Mouse (Mus musculus): ENCODE measurements around the gene Tmem132c. TPM values are rescaled to one million over a fixed set of nuclear protein-coding genes. Genes with fewer than 3 reads are reported as not detected.

The Tmem132c gene
- polyA plus RNA-seq, 1 experiment from 2014 or later = 44.7 TPM

DNA sequence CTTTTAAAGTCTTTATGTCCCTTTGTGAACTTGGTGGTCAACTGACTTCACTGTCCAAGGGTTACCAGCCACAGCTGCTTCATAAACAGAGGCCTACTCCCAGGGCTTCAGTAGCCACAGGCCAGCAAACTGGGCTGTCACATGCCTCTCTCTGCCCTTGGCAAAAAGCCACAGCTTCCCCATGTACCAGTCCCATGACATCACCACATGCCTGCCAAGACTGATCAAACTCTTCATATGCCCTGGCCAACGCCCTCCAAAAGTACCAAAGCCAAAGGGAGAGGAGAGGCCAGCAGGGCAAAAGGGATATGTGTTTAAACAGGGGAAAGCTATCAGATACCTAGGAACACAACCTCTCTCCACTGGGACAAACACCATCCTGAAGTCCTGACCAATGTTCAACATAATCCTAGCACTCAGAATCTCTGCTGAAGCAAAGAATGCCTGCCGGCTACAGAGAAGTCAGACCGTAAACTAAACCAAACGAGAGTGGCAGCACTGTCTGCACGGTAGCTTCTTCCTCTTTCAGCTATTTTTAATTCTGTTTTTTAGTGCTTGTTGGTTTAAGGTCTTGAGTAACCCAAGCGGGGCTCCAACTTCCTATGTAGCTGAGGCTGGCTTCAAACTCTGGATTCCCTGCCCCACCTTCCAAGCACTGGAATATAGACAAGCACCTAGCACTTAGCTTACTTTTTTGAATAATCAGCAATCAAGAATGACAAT lies 369.3 kb downstream of the Tmem132c start:
- Histone ChIP-seq H3K27me3 (ENCODE audit: low read depth, poor library complexity, severe bottlenecking) (no peaks in the 10 kb centered on the region), H3K4me3 (no peak overlapping the region), H3K36me3 (peaks cover 33% of the 10 kb centered on the region), H3K4me1 (peaks cover 13% of the 10 kb centered on the region), H3K27ac (no peak overlapping the region), H3K9me3 (replicated peaks) (no peaks in the 10 kb centered on the region)
- DNase-seq (ENCODE audit: low spot score) = no peak
- WGBS = 84% methylated on average over 6 of the region's 6 CpGs

DNA sequence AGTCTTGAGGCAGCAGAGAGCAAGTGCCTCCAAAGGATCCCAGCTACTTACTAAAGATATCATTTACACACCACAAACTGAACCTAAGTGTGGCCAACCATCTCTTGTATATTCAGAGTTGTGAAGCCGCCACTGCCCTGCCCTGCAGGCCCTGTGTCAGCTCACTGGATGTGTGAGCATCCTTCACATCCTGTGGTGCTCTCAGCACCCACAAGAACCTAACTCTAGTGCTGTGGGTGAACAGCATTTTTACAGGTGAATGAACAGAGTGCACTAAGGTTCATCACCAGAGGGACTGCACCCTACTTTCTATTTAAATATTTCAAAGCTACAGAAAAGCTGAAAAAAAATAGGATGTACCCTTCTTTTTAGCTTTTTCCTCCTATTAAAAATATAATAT lies 370.3 kb downstream of the Tmem132c start:
- Histone ChIP-seq H3K4me3 (no peak overlapping the region), H3K4me1 (peaks cover 20% of the 10 kb centered on the region), H3K36me3 (peaks cover 24% of the 10 kb centered on the region), H3K9me3 (replicated peaks) (no peaks in the 10 kb centered on the region), H3K27me3 (ENCODE audit: low read depth, poor library complexity, severe bottlenecking) (no peaks in the 10 kb centered on the region), H3K27ac (no peak overlapping the region)
- DNase-seq (ENCODE audit: low spot score) = no peak
- WGBS = 97% methylated on average over 1 of the region's 1 CpGs

DNA sequence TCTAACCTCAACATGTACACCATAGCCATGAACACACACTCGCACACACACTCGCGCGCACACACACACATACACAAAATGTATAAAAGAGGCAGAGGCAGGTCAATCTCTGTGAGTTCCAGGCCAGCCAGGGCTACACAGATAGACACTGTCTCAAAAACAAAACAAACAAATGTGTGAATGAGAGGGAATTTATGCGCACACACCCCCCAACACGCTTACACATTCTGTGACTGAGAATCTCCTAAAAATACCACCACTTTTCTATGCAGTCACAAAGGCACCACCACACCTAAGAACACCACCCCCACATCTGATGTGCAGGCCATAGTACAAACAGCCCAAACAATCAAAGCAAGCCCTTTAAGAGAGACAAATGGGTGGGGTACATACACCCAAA lies 370.8 kb downstream of the Tmem132c start:
- Histone ChIP-seq H3K27ac (no peak overlapping the region), H3K36me3 (peaks cover 19% of the 10 kb centered on the region), H3K4me3 (no peak overlapping the region), H3K4me1 (peaks cover 23% of the 10 kb centered on the region), H3K9me3 (replicated peaks) (no peaks in the 10 kb centered on the region), H3K27me3 (ENCODE audit: low read depth, poor library complexity, severe bottlenecking) (no peaks in the 10 kb centered on the region)
- no peak for DNase-seq (ENCODE audit: low spot score)
- WGBS = 96% methylated on average over 6 of the region's 6 CpGs

Measured in limb, embryonic 10.5 days (tissue).